Mouse (Mus musculus) yolk sac, embryonic 10.5 days (tissue): ENCODE measurements around the gene Lca5.

Experiments
- DNase-seq: peaks from one replicate; pipeline ENCODE4 v3.0.0-alpha.2; 2017; ENCODE audit warnings: low spot score

Gene Lca5

DNA sequence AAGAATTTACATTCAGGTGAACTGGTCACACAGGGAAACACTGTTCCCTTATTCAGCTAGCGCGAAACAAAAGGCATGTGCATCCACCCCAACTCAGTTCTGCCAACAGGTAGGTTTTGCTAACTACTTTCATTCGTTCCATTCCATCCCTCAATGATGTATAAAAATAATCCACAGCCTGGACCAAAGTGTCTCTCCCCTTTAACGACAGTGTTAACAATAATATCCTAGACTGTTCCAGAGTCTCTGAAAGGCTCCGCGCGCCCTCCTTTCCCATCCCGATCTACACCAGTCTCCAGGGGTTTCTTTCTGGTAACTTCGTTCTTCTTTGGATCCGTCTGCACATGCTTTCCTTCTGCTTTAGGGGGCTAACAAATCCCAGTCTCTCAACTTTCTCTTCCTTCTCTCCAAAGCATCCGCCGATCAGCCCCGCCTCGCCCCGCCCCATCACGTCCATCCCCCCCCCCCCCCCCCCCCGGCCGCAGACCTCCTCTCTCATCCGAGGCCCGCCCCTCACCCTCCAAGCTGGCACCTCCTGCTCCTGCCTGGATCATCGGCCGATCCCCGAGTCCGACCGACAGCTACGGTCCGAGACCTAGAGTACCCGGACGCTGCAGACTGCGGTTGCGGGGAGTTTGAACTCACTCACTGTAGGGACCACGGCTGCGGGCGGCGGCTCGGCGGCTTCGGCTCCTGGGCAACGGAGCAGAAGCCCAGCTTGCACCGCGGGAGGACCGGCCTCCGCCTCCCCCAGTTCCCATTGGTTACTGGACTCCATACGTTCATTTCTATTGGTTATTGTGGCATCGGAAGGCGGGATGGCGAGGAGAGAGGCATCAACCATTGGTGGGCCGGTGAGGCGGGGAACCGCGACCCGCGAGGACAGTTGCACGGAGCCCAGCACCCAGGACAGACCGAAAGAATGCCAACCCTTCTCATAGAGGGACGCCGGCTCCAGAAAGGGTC, at the start of gene Lca5:
Lca5 (minus strand) TSS at position 736 of the 966 bp plus-strand sequence.
- DNase-seq, result peak; percentile 95

DNA sequence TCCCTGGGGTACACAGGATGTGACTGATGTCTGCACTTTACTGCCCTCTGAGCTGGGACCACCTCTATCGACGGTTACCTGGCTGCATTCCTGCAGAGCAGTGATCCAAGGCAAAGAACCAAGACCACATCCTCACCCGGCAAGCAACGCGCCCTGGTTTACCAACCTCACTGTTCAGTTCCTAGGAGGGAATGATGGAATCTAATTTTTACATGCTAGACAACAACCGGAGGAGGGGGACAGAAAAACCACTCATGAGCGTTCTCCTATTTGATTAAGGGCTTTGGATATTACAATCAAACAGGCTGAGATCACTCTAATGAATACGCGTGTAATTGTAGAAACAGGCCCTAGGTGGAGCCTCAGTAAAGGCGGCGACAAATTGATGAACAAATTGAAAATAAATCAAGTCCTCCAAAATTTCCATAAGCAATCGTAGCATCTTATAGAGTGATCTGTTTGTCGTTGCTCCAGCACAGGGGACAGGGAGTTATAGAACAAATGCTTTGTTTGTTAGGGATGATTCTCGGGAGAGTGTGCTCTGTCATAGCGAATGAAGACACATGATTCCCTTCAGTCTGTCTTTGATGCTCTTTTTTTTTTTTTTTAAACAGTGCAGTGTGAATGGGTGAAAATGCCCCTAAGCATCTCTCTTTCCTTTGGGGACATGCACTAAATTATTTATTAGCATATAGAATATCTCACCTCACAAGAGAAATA, 47.7 kb upstream of the Lca5 start:
- no peak for DNase-seq

- DNase-seq, result no peak
These were observed 47.0 kb upstream of the Lca5 start for GRCm38 (mm10) chr9:83487771-83488470.

DNA sequence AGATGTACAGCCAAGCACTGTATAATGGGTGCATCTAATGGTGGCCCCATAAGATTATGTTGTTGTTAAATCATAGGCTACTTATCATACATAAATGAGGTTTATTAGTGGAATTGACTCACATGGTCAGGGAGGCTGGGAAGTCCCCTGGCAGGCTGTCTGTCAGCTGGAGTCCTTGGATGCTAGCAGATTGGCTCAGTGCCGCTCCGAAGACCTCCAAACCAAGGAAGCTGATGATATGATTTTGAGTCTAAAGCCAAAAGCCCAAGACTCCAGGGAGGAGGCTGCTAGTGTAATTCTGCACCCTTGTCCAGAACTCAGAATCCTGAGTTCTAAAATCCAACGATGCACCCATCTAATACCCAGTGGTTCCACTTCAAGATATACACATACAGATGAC, 45.0 kb upstream of the Lca5 start:
- DNase-seq, result no peak

DNA sequence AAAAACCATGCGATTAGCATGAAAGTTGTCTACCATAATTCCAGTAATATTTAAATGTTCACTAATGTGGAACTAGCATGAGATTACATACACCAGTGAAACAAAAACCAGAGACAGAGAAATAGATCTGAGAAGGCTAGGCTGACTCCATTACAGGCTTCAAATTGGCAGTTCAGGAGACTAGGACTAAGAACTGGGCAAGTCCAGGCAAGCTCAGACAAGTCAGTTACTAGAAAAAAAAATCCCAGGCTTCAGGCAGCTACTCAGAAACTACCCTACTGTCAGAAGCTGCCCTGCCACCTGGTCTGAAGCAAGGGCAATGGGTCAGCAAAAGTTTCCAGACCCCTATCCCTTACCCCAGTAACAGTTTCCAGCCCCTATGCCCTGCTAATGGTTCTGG, 44.4 kb upstream of the Lca5 start:
- no peak for DNase-seq

GRCm38 (mm10) chr9:83483419-83483818, 42.5 kb upstream of the Lca5 start:
- no peak for DNase-seq

DNA sequence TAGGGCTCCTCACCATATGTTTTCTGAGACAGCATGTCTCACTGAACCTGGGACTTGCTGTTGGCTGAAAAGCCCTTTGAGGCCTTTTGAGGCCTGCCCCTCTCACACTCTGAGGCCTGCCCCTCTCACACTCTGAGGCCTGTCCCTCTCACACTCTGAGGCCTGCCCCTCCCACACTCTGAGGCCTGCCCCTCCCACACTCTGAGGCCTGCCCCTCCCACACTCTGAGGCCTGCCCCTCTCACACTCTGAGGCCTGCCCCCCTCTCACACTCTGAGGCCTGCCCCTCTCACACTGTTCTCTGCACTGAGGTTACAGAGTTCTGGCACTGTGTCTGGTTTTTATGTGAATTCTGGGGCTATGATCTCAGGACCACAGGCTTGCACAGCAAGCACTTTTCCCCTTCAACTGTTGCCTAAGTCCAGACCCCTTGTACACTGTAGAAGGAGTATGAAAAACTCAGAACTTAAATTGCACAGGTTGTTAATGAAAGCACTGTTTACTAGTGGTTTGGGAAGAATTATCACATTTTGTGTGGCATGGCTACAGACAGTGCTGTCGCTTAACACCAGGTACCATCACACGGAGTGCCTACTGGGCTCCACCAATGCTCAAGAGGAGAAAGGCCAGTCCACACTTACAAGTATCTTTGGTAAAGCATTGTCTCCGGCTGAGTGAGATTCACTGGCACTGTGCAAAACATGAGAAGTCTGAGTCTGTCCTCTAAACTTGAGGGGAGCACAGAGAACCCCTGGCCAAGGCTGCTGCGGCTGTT, 41.4 kb upstream of the Lca5 start:
- DNase-seq, result peak; percentile 32

DNA sequence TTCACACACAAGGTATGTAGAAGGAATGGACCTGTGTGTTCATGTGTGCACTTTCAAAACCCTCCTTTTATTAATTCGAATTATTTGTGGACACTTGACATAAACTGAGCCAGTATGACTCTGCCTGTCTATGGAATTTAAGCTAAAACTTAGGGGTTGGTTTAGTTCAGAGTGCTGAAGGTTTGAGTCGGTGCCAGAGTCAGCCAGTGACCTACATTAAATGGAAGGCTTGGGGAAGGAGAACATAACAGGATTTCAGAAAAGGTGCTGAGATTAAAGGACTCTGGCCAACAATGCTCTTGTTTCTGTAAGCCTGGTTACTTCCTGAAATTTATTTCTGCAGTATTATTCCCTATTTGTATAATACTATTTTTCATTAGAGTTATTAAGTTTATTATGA, 28.9 kb upstream of the Lca5 start:
- no peak for DNase-seq

GRCm38 (mm10) chr9:83447771-83448170, 6.8 kb upstream of the Lca5 start:
- peak; percentile 28 for DNase-seq

DNA sequence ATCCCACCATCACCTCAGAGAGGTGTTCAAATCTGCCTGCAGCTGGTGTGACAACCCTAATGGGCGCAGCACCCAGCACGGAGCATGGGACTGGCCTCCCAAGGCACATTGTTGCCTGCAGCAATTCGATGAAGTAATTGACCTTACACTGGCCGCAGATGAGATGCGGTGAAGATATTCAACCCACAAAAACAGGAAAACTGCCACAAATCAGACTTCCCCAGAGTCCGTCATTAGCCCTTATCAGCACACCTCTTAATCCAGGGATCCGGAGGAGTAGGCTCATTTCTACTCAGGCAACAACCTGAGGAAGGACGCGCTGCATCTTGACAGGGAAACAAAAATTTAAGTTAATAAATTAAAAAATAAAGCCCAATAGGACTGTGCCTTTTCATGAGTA, 6.2 kb upstream of the Lca5 start:
- DNase-seq, result no peak

GRCm38 (mm10) chr9:83437621-83438020, 3.3 kb downstream of the Lca5 start:
- no peak for DNase-seq

DNA sequence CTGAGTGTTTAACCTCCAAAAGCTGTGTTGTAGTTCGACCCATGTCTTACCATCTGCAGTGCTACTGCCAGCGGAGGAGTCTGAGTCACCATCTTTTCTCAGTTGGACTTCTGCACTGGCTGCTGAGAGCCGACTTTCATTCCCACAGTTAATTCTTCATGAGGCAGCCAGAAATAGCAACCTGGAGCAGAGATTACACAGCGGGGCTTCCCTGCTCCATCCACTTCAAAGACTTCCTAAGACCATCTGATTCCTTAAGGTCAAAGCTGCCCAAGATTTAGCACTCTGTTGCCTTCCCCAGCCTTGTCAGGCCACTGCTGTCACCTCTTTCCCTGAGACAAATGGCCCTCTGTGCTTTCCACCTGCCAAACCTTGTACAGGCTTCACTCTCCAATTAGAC, 6.4 kb downstream of the Lca5 start:
- no peak for DNase-seq

- DNase-seq, result no peak
These were observed 7.3 kb downstream of the Lca5 start for GRCm38 (mm10) chr9:83433661-83434060.

DNA sequence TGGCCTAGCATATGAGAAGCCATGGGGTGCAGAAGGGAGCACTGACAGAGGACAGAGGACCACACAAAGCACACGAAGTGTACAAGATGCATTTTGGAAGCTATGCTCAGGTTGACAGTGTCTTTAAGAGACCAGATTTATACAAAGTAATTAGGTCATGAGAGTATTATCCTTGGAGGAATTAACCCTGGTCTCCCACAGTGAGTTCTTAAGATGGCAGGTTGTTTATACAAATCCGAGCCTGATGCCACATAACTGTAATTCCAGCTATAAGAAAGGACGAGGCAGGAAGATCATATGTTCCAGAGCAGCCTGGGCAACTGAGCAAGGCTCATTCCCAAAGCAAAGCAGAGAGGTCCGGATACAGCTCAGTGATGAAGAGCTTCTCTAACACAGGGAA, 13.0 kb downstream of the Lca5 start:
- no peak for DNase-seq

DNA sequence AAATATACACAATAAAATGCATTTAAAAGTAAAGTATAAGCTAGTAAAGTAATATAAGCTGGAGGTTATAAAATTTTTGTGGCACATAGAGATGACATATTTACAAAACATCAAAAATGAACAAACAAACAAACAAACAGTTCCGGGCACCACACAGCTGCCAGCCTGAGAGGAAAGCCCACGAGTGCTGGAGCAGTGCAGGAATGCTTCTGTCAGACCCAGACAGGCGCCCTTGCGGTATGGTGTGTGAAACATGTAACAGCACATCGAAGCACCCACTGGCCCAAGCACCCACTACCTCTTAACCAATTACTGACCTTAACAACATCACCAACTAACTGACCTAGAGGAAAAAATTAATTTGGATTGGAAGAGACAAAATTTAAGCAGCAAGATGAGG, 22.0 kb downstream of the Lca5 start:
- DNase-seq, result no peak

DNA sequence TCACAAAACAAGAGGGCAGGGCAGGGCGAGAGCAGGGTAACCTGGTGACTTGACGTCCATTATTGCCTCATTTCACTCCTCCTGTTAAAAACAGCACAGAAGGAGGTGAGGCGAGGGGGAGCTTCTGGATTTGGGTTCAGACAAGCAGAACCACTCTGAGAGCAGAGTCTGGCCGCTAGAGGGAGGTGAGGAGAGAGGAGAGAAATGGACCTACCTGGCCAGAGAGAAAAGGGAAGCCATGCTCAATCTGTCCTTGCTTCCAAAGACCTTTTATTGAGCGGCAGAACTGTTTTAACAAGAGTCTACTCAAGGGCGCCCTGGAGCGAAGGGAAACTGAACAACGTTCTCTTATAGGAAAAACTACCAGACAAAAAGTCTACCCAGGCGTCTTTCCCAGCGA, 27.9 kb downstream of the Lca5 start:
- no peak for DNase-seq

DNA sequence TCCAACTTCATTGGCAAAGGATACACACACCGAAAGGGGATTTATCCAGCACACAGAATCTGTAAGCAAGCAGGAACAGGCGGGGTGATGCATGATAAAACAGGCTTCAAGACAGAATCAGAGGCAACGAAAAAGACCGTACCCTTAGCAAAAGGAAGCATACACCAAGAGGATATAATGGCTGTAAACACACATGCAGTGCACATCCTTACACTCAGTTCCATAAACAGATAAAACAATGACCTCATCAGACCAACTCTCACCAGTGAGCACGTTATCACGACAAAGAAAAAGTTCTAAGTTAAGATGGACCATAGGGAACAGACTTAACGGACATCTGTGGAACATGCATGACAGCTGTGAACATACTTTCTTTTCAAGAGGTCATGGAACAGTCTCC, 35.8 kb downstream of the Lca5 start:
- DNase-seq, result no peak

- no peak for DNase-seq
These were observed 40.1 kb downstream of the Lca5 start for GRCm38 (mm10) chr9:83400783-83401182.

DNA sequence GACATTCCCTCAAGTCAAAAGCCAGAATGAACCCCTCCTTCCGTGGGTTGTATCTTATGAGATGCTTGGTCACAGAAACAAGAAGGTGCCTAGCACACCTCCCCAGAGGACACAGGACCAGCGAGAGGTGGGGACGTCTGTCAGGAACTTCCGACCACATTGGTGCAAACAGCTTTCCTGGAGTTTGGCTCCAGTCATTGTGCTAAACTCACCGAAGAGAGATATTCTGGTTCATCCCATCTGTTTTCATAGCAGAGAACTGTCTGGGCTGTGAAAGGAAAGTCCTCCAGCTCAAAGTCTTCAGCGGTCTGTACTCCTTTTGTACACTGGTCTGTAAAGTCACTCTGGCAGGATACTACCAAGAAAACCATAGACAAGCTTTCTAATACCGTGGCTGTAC, 41.5 kb downstream of the Lca5 start:
- no peak for DNase-seq

GRCm38 (mm10) chr9:83398260-83398659, 42.7 kb downstream of the Lca5 start:
- no peak for DNase-seq

DNA sequence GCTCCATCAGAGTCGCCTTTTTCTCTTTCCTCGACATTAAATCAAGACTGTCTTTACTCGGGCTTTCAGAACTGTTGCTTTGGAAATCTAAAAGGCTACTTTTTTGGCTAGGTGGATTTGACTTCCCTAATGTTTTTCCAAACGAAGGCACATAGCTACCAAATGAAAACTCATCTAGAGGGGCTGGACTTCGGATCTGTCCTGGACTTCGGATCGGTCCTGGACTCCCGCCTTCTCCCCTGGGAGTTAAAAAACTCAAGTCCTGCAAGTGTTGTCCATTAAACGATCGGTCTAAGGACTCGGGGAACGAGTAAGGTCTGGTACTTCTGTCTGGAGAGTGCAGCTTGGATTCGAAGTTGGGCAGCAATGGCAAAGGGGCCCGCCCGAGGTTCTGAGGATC, 45.5 kb downstream of the Lca5 start:
- no peak for DNase-seq

GRCm38 (mm10) chr9:83391996-83392395, 48.9 kb downstream of the Lca5 start:
- no peak for DNase-seq
